Mouse (Mus musculus) olfactory bulb, adult 2 months (tissue): ENCODE data around the gene Gnmt. TPM values are rescaled to one million over a fixed set of nuclear protein-coding genes. Genes with fewer than 3 reads are reported as not detected.

Source experiments
- H3K27ac ChIP-seq: fragments of 200-500 bp; 2 replicates; pipeline ENCODE4 v1.5.1; 2012; ENCODE audit warnings: low read depth, low read length; ENCODE audit not compliant: insufficient read depth
- H3K4me1 ChIP-seq: fragments of 200-500 bp; 2 replicates; pipeline ENCODE4 v1.6.1; 2012; ENCODE audit warnings: low read length; ENCODE audit not compliant: control insufficient read depth, insufficient read depth
- H3K4me3 ChIP-seq: fragments of 200-500 bp; 2 replicates; pipeline ENCODE4 v1.5.1; 2012; ENCODE audit warnings: mild to moderate bottlenecking, low read depth, low read length, moderate library complexity; ENCODE audit not compliant: insufficient read depth
- CTCF ChIP-seq: fragments of 200-500 bp; IDR thresholded peaks from 2 replicates; pipeline ENCODE4 v1.5.1; 2012; ENCODE audit warnings: low read depth, mild to moderate bottlenecking, low read length, moderate library complexity; ENCODE audit not compliant: insufficient read depth
- POLR2A ChIP-seq: fragments of 200-500 bp; IDR thresholded peaks from 2 replicates; pipeline ENCODE4 v1.6.1; 2012; ENCODE audit warnings: mild to moderate bottlenecking, low read depth, low read length, moderate library complexity; ENCODE audit not compliant: insufficient read depth
- WGBS: fragments of 180-500 bp; shearing (Covaris S2); methylation state at CpG from one replicate; pipeline ENCODE4 v1.1.7; 2018; 5-methylcytosine and 5-hydroxymethylcytosine counted together
- polyA plus RNA-seq: library from polyadenylated mRNA; stranded (reverse); fragments of >200 nt; gene quantifications from 2 replicates; pipeline ENCODE4 v1.2.4, GENCODE M21; 2012; ENCODE audit warnings: low replicate concordance; ENCODE audit not compliant: missing spikeins, insufficient read depth, insufficient read length

Gnmt gene
- polyA plus RNA-seq, 1 experiment, result not detected

DNA sequence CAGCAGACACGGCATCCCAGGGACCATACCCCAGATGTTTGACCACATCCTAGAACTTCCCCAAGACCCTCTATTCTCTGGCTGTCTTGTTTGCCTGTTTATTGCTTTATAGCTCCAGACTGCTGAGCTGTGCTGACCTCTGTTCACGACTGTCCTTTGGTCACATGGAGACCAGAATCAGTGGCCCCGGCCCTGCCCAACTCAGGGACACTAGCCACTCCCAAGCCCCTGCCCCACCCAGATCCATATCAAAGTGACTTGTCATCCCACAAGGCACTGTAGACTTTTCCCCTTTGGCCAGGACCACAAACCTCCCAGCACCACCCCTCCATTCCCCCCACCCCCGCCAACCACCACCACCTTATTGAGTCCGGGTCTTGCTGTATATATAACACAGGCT lies 29.7 kb downstream of the Gnmt start:
- Histone ChIP-seq H3K4me3 (no peak overlapping the region), H3K4me1 (peaks cover 31% of the 10 kb centered on the region), H3K27ac (no peak overlapping the region)
- 82% methylated on average over 5 of the region's 5 CpGs for WGBS
- TF ChIP-seq POLR2A, result no peak
- no peak for TF ChIP-seq CTCF

DNA sequence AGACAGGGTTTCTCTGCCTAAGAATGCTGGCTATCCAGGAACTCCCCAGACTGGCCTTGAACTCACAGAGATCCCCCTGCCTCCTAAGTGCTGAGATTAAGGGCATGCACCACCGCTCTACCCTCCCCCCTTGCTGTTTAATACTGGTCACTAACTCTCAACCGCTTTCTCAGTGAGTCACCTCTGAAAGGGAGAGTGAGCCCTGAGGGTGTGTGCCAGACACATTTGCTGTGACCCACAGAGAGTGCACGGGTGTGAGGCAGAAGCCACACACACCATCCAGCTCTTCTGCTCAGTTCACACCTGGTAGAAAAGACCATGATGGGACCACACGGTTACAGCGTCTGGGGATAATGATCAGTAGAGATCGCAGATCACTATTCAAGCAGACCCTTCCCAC lies 30.5 kb downstream of the Gnmt start:
- no peak overlapping the region for H3K4me3 ChIP-seq
- no peak for TF ChIP-seq POLR2A
- no peak for TF ChIP-seq CTCF
- H3K4me1 ChIP-seq, result peaks cover 27% of the 10 kb centered on the region
- WGBS, result 85% methylated on average over 6 of the region's 6 CpGs
- no peak overlapping the region for H3K27ac ChIP-seq

GRCm38 (mm10) chr17:46694517-46695063 lies 34.4 kb downstream of the Gnmt start:
- no peaks in the 10 kb centered on the region for H3K4me1 ChIP-seq
- TF ChIP-seq CTCF (no peak), POLR2A (no peak)
- WGBS, result 83% methylated on average over 1 of the region's 1 CpGs
- H3K27ac ChIP-seq, result no peak overlapping the region
- H3K4me3 ChIP-seq, result no peak overlapping the region

DNA sequence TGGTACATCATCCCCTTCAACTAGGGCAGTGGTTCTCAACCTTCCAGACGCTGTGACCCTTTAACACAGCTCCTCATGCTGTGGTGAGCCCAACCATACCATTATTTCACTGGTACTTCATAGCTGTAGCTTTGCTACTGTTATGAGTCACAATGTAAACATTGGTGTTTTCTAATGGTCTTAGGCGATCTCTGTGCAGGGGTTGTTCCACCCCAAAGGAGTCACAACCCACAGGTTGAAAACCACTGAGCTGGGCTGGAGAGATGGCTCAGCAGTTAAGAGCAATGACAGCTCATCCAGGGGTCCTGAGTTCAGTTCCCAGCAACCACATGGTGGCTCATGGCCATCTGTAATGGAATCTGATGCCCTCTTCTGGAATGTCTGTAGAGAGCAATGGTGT lies 37.6 kb downstream of the Gnmt start:
- 91% methylated on average over 2 of the region's 2 CpGs for WGBS
- TF ChIP-seq POLR2A, result no peak
- TF ChIP-seq CTCF, result no peak
- Histone ChIP-seq H3K4me1 (no peaks in the 10 kb centered on the region), H3K4me3 (no peak overlapping the region), H3K27ac (no peak overlapping the region)

DNA sequence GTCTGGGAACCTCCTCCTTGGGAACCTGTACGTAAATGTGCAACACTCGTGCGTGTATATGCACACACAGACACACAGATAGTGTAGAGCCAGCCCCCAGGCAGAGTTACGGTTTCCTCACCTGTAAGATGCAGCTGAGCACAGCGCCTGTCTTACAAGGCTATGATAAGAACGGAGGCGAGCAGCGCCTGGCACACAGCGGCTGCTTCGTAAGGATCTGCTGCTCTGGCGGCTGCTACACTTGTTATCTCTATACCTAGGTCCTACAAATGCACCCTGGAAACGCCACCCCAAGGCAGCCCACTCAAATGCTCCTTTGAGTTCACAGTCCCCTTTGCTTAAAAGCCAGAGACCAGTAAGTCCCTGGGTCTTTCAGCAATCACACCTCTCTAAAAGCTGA lies 38.3 kb downstream of the Gnmt start:
- Histone ChIP-seq H3K4me3 (no peak overlapping the region), H3K27ac (no peak overlapping the region), H3K4me1 (no peaks in the 10 kb centered on the region)
- no peak for TF ChIP-seq CTCF
- no peak for TF ChIP-seq POLR2A
- 94% methylated on average over 12 of the region's 12 CpGs for WGBS

DNA sequence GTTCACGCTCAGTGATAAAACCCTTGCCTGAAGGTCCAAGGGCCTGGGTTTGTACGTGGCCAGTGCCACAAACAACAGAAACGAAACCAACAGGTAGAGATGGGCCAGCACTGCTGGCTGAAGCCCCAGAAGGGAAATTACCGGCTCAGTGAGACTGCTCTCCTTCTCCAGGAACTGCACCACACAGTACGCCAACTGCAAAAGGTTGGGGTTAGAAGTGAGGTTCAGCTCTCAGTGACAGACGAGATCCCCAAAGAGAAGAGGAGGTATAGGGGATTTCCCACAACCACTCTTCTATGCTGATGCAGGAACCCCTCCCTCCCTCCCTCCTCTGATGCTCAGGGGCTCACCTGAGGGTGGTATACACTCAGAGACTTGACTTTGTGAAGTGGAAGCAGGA lies 43.1 kb downstream of the Gnmt start:
- 89% methylated on average over 6 of the region's 6 CpGs for WGBS
- peaks cover 8% of the 10 kb centered on the region for H3K4me1 ChIP-seq
- TF ChIP-seq POLR2A (no peak), CTCF (no peak)
- no peak overlapping the region for H3K27ac ChIP-seq
- H3K4me3 ChIP-seq, result no peak overlapping the region

GRCm38 (mm10) chr17:46682654-46683389 lies 46.1 kb downstream of the Gnmt start:
- no peak overlapping the region for H3K4me3 ChIP-seq
- peaks cover 21% of the 10 kb centered on the region for H3K4me1 ChIP-seq
- 72% methylated on average over 16 of the region's 16 CpGs for WGBS
- no peak overlapping the region for H3K27ac ChIP-seq
- TF ChIP-seq POLR2A, result no peak
- no peak for TF ChIP-seq CTCF

GRCm38 (mm10) chr17:46681466-46682118 lies 47.4 kb downstream of the Gnmt start:
- TF ChIP-seq CTCF (no peak), POLR2A (no peak)
- peak overlapping the region; percentile 63 for H3K4me3 ChIP-seq
- no peak overlapping the region for H3K27ac ChIP-seq
- H3K4me1 ChIP-seq, result peaks cover 23% of the 10 kb centered on the region
- 23% methylated on average over 12 of the region's 12 CpGs for WGBS

- Histone ChIP-seq H3K4me1 (peaks cover 23% of the 10 kb centered on the region), H3K27ac (no peak within 1 kb of the TSS; the same call in 1 of the 2 replicates), H3K4me3 (peak within 1 kb of the TSS; percentile 99)
- no peak for TF ChIP-seq CTCF
- TF ChIP-seq POLR2A, result peak; percentile 31; the same call in 1 of the 2 replicates
- WGBS, result under 1% methylated on average over 49 of the region's 49 CpGs
Measured at GRCm38 (mm10) chr17:46680760-46681373, 48.1 kb downstream of the Gnmt start, which contains the start of gene Klhdc3. Gene Klhdc3 (minus strand): TSS chr17:46680914.
